Mouse (Mus musculus): ENCODE data around the gene Tuft1.
"Not testable (repeated sequence)": the region's sequence is repeated elsewhere in the genome, so short reads cannot be mapped to it uniquely, and the experiment has no call there.

Gene Tuft1

DNA sequence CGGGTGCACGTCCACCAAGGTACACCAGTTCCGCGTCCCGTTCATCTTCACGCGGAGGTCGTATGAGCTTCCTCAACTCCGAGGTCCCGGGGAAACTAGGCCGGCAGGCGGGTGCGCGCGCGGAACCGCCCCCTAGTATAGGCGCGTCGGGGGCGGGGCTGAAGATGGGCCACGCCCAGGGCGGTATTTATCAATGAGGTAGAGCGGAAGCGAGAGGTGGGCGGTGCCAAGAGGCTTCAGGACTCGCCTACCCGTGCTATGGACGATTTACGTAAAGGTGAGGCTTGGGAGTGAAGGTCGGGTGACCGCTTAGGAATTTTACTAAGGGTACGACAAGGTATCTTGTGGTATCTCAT lies at the start of gene Tuft1:
TSS of gene Tuft1 (minus strand) at position 133 of the 356 bp plus-strand sequence.
- DNase-seq (ENCODE audit: low spot score): peak; percentile 83

DNA sequence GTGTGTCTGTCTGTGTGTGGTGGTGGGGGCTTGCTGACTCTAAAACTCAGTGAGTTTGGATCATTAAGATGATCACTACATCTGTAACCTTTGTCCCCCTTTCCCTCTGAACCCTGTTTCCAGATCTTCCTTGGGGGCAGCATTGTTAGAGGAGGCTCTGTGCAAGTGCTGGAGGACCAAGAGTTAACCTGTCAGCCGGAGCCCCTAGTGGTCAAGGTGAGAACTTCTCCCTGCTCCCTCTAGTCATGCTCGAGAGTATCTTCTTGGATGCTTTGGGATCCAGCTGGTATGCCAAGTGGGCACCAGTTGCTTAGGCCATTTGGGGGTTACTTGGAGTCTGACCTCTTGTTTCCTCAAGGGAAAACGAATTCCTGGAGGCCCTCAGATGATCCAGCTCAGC lies 44.7 kb upstream of the Tuft1 start:
- peak; percentile 63 for DNase-seq (ENCODE audit: low spot score)

DNA sequence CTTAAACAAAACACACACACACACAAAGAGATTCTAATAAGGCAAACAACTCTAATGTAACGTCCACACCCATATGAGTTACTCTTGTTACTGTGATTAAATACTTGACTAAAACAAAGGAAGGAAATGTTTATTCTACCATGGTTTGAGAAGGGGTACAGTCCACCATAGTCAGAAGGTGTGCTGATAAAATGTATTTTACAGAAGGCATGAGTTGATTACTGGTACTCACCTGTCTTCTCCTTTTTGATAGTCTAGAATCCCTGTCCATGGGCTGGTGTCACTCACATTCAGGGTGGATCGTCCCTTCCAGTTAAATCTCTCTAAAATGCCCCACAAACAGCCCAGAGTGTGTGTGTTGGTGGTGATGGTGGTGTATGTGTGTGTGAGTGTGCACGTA lies 44.2 kb upstream of the Tuft1 start:
- DNase-seq (ENCODE audit: low spot score): no peak

DNA sequence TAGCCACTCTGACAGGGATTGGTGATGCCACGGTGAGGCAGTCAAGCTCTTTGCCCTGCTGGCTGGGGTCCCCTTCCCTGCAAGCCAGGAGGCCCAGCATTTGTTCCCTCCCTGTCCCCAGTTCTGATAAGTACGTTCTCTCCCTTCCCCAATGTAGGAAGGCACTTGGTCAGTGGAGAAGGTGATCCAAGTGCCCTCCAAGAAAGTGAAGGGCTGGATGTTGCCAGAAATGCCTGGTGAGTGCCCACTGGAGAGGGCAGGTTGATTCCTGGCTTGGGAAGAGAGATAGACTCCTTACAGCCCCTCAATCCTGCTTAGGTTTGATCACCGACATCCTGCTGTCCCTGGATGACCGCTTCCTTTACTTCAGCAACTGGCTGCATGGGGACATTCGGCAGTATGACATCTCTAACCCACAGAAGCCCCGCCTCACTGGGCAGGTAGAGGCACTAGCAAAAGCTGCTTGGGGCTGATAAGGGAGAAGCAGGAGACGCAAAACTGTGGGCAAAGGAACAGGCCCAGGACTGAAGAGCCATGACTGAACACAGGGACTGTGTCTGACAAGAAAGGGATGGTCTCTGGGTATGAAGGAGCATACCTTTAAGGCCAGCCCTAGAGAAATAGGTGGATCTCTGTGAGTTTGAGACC lies 43.6 kb upstream of the Tuft1 start:
- not testable (repeated sequence) for DNase-seq (ENCODE audit: low spot score)

DNA sequence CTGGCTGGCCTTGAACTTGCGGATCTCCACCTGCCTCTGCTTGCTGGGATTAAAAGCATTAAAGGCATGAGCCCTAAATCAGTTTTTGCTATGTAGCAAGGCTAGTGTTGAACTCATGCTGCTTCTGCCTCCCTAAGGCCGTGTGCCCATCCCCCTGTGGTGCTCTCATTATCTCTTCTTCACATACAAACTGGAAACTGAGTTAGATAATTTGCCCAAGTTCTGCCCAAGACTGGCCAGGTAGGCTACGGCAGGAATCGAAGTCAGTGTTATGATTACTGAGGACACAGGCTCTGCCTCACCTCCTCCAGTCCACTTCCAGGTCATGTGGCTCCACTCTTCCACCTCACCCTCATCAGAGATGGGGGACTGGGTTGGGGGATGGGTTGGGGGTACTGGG lies 37.6 kb upstream of the Tuft1 start:
- not testable (repeated sequence) for DNase-seq (ENCODE audit: low spot score)

DNA sequence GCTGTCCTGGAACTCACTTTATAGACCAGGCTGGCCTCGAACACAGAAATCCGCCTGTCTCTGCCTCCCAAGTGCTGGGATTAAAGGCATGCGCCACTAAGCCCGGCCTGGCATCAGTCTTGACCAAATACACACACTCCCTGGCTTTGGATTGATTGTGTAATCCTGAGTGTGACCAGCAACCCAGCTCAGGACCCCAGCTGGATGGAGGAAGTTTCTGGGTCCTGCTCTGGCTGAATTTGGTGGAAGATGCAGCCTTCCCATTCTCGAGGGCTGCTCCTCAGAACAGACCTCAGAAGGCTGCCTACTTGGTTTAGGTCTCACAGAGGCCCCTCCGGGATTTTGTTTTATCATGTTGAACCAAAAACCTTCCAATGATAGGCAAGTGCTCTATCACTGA lies 36.9 kb upstream of the Tuft1 start:
- DNase-seq (ENCODE audit: low spot score): not testable (repeated sequence)

DNA sequence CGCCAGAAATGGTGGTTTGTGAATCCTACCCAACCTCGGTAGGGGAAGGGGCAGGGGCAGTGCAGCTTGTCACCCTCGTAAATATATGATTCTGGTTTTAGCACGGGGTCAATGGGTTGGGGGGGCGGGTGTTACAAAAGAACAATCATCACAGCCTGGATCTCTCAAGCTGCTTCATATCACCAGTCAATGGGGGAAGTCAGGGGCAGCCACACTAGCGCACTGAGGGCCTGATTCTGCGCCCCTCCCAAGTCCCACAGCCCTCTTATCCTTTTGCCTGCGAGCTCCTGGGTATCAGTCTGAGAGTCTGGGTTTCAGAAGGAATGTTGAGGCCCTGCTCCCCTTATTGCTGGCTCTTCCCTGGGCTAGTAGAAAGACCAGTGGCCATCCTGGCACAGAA lies 35.2 kb upstream of the Tuft1 start:
- DNase-seq (ENCODE audit: low spot score): not testable (repeated sequence)

DNA sequence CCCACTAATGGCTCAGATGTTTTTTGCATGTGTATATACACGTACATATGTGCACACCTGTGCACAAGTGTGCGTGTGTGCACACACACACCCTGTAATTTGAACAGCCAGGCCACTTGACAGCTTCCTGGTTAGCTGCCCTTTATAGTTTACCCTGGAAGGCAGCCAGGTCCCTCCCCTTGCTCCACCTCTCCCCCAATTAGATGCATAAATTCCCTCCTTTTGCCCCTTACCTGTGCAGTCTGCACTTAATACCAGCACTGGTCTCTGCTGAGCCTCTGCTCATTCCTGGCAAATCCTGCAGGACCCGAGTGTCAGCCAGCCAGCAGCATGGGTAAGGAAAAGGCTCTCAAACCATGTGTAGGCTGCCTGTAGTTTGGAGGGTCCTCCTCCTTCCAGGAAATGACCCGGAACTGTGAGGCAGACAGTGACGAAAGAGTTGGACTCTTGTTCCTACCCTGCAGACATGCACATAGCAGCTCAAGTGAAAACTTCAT lies 34.7 kb upstream of the Tuft1 start, which contains the start of gene Selenbp2:
TSS of gene Selenbp2 (plus strand) at position 228 of the 497 bp plus-strand sequence.
- no peak for DNase-seq (ENCODE audit: low spot score)

DNA sequence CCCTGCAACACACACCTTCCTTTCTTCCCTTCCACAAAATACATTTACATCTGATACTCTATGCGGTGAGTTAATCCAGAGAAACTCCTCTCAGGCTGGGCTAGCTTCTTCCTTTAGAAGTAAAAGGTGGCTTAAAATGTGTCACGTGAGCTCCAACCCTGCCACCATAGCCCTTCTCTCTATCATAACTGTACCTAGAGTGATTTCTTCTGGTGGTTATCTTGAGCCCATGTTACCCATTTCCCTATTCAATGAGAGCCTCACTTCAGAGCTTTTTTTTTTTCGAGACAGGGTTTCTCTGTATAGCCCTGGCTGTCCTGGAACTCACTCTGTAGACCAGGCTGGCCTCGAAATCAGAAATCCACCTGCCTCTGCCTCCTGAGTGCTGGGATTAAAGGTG lies 33.0 kb upstream of the Tuft1 start:
- DNase-seq (ENCODE audit: low spot score): not testable (repeated sequence)

DNA sequence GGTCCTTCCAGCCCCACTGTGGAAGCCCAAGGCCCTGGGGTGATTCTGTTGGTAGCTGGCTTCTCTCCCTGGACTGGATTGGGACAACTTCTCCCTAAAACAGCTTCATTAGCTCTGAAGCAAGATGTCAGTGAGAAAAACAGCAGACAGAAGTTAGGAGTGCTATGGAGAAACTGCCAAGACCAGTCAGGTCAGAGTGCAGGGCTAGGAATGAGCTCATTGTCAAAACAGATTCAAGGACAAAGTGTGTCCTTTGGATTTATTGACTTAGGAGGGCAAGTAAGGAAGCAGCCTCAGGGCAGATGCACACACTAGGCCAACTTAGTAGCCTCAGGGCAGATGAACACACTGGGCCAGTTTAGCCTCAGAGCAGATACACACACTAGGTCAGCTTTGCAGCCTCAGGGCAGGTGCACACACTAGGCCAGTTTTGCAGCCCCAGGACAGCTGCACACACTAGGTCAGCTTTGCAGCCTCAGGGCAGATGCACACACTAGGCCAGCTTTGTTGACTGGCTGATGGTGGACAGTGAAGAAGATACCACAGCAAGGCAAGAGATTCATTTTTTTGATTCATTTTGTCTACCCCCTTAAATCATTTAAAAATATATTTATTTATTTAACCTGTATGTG lies 32.1 kb upstream of the Tuft1 start:
- no peak for DNase-seq (ENCODE audit: low spot score)

DNA sequence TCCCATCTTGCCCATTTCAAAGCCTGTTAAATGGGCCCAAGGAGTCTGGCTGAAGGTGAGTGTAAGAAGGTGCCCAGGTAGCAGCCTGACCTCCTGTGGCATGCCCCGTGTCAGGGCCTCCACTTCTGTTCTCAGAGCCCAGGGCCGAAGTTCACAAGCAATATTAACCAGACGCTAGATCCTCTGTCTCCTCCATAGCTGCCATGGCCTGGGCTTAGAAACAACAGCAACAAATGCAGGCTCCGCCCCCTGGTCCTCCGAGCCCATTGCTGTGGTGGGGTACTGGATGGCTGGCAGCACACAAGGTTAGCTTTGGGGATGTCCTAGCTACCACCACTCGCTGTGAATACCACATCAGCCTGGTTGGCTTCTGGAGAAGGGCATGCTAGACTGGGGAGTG lies 31.5 kb upstream of the Tuft1 start:
- DNase-seq (ENCODE audit: low spot score): not testable (repeated sequence)

DNA sequence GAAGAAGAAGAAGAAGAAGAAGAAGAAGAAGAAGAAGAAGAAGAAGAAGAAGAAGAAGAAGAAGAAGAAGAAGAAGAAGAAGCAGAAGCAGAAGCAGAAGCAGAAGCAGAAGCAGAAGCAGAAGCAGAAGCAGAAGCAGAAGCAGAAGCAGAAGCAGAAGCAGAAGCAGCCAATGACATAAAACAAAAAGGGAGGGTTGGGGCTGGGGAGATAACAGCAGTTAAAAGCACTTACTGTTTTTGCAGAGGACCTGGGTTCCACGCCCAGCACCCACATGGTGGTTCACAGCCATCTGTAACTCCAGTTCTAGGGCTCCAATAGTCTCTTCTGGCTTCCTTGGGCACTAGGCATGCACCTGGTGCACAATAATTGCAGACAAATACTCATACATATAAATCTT lies 30.5 kb upstream of the Tuft1 start:
- not testable (repeated sequence) for DNase-seq (ENCODE audit: low spot score)

DNA sequence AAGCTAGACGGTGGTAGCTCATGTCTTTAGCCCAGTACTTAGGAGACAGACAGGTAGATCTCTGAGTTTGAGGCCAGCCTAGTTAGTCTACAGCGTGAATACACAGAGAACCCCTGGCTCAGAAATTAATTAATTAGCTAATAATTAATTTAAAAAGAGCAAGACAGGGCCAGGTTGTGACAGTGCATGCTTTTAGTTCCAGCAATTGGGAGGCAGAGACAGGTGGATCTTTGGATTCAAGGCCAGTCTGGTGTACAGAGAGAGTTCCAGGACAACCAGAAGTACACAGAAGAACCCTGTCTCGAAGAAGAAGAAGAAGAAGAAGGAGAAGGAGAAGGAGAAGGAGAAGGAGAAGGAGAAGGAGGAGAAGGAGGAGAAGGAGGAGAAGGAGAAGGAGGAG lies 30.0 kb upstream of the Tuft1 start:
- not testable (repeated sequence) for DNase-seq (ENCODE audit: low spot score)

DNA sequence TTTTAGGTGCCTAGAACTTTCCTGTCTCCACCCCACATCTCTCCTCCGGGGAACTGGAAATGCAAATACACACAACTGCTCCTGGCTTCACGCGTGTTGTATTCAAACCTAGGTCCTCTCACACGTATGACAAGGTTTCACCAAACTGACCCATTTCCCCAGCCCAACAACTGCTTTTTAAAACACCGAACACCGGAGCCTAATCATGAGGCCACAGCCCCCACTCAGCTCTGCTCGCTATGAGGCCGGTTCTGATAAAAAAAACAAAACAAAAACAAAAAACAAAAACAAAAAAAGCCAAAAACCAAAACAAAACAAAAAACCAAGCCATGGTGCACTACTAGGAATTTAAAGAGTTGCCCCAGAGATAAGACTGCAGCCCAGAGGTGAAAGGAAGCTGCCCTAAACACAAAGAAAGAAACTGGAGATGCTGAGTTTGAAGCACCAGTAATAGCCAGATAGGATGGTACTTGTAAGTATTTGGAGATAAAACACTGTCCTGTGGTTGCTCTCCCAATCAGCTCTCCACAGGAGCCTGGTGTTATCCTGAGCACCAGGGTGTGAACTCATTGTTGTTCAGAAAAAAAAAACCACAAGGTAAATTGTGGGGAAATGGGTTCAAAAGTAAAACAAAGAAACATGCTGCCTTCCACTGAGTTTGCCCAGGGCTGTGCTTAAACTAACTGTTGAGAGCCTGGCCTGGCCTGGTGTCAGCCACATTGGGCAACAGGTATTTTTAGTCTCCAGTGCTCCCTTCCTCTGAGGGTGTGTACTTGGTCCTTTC lies 27.5 kb upstream of the Tuft1 start:
- DNase-seq (ENCODE audit: low spot score): not testable (repeated sequence)

DNA sequence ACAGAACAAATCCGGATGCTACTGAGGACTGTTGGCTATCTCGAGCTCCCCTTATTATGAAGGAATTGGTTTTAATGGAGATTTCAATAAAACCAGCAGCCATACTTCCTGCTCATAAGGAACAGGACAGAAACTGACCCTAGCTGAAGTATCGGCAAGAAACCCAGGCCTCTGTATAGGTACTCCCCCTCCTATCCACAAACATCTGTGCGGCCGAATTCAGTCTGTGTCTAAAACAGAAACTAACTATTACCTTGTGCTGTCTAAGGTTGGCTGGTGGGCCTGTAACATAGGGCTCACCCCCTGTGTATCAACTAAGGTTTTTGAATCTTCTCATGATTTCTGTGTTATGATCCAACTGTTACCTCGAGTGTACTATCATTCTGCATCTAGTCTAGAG lies 25.0 kb upstream of the Tuft1 start:
- DNase-seq (ENCODE audit: low spot score): no peak

DNA sequence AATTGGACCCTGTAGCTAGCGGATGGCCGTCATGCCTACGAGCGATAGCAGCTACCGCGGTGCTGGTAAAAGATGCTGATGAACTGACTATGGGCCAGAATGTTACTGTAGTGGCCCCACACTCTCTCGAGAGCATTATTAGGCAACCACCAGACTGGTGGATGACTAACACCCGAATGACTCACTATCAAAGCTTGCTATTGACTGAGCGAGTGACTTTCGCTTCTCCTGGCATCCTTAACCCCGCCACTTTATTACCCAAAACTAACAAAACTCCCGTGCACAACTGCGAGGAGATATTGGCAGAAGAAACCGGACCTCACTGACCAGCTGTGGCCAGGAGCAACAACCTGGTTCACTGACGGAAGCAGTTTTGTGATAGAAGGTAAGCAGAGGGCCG lies 22.1 kb upstream of the Tuft1 start:
- DNase-seq (ENCODE audit: low spot score): no peak

DNA sequence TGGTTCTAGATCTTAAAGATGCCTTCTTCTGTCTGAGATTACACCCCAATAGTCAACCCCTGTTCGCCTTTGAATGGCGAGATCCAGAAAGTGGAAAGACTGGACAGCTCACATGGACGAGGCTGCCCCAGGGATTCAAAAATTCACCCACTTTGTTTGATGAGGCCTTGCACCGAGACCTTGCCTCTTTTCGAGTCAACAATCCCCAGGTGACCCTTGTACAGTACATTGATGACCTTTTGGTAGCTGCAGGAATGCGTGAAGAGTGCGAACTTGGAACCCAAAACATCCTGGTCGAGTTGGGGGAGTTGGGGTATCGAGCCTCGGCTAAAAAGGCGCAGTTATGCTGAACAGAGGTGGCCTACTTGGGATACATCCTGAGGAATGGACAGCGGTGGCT lies 21.4 kb upstream of the Tuft1 start:
- not testable (repeated sequence) for DNase-seq (ENCODE audit: low spot score)

DNA sequence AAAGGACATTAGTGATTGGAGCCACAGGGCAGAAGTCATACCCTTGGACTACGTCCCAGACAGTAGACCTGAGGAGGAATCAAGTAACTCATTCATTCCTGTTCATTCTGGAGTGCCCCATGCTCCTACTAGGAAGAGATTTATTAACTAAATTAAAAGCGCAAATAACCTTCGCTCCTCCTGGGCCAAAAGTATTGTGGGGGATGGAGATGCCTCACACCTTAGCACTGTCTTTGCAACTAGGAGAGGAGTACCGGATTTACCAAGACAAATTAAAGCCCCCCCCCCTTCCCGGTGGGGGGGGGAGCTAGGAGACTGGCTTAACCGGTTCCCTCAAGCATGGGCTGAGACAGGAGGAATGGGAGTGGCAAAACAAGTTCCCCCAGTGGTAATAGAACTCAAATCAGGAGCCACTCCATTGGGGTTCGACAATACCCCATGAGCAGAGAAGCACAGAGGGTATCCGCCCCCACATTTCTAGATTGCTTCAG lies 20.7 kb upstream of the Tuft1 start:
- DNase-seq (ENCODE audit: low spot score): no peak

DNA sequence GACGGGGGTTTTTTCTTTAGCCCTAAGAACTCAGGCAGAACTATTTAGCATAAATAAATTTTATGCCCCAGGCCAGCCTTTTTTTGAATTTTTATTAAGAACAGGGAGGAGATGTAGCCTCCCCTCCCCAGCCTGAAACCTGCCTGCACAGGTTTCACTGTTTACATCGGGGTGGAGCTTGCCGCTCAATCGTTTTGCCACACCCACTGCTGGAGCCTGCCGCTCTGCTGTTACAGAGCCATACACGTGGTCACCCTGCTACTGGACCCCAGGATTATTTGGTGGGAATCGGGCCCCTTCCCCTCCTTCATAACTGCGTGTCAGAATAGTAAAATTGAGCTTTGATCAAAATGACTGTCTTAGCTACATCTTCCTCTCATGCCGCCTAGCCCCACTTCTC lies 16.4 kb upstream of the Tuft1 start:
- DNase-seq (ENCODE audit: low spot score): not testable (repeated sequence)

DNA sequence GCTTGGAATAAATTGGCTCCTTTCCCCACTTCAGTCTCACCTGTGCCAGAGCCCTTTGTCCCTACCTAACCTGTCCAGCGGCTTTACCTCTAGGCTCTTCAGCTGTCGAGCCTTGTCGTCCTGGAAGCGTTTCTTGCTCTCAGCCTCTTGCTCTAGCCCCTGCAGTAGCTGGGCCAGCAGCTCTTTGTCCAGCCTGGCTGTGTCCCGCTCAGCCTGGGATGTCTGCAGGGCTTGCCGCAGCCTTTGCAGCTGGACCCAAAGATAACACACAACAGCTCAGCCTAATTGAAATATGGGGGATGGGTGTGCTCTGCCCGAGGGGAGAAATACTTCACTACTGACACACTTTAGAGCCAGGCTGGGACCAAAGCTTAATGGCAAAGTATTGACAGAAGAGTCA lies 7.2 kb upstream of the Tuft1 start:
- not testable (repeated sequence) for DNase-seq (ENCODE audit: low spot score)

DNA sequence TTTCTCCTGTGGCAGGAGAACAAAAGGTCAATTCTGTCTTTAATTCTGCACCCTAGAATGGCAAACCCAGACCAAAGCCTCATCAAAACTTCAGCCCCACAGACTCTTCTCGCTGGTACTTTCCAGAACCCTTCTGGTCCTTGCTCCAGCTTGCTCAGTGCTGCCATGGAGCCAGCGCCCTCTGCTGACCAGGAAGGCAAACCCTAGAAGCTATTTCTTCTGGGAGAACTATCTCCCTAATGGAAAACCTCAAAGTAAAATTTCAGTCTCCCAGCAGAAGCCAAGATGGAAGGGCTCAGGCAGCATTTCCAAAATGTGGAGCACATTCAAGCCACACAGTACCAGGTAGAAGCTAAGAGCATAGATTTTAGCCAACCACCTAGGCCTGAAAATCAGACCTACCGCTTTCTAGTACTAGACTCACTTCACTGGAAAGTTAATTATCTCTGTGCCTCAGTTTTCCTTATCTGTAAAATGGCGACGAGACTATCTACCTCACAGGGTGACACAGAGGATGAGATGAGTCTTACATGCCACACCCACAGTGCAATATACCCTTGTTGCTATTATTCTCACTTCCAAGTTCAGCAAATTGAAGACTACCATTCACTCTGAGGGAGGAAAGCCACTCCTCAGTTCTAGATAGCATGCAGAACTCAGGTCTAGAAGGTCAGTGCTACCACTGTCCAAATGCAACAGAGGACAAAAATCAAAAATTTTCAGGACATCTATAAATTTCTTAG lies 6.6 kb upstream of the Tuft1 start:
- DNase-seq (ENCODE audit: low spot score): not testable (repeated sequence)

DNA sequence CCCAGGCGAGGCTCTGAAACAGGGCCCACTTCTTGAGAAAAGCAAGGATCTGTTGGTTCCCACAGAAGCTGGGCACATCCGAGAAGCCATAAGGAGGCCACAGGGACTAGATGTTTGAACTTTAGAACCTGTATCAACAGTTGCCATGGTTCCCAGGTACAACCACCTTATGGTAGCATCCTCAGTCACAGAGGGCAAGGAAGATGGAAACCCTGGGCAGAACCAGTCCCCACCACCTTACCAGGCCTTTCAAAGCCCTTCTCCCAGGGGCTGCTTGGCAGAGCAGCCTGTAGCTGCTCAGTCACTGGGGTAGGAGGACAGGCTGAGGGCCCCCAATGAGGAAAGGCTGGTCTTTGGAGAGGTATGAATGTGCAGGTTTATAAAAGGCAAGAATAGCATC lies 2.2 kb upstream of the Tuft1 start:
- DNase-seq (ENCODE audit: low spot score): not testable (repeated sequence)

Measured in testis, postnatal 10 days (tissue).